Mouse (Mus musculus) myocyte (in vitro differentiated cells): ENCODE results near the gene Zfp358.

Experiments
- POLR2A ChIP-seq: IDR thresholded peaks from one replicate; pipeline ENCODE4 v1.6.1; 2011; ENCODE audit warnings: low read depth, mild to moderate bottlenecking, control low read depth, moderate library complexity; ENCODE audit not compliant: insufficient read length
- POLR2AphosphoS2 ChIP-seq: IDR thresholded peaks from one replicate; pipeline ENCODE4 v1.6.1; 2011; ENCODE audit warnings: low read depth, control low read depth; ENCODE audit not compliant: insufficient read length
- REST ChIP-seq: IDR thresholded peaks from one replicate; pipeline ENCODE4 v1.6.1; 2011; ENCODE audit warnings: mild to moderate bottlenecking, control low read depth, moderate library complexity; ENCODE audit not compliant: insufficient read depth, insufficient read length
- USF1 ChIP-seq: IDR thresholded peaks from one replicate; pipeline ENCODE4 v1.6.1; 2011; ENCODE audit warnings: low read depth, mild to moderate bottlenecking, control low read depth, moderate library complexity

DNA sequence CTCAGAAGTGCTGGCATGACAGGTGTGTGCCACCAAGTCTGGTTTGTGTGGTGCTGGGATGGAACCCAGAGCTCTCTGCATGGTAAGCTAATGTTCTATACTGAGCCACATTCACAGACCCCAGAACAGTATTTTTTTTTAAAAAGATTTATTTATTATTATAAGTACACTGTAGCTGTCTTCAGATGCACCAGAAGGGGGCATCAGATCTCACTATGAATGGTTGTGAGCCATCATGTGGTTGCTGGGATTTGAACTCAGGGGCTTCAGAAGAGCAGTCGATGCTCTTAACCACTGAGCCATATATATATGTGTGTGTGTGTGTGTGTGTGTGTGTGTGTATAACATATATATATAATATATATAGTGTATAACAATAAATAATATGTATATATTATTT, 24.1 kb upstream of the Zfp358 start:
- TF ChIP-seq POLR2A (no peak), POLR2AphosphoS2 (no peak), USF1 (no peak), REST (no peak)
